Mouse (Mus musculus): ENCODE measurements around the gene Polrmt. TPM values are rescaled to one million over a fixed set of nuclear protein-coding genes. Genes with fewer than 3 reads are reported as not detected.

The Polrmt gene
- polyA plus RNA-seq, 1 experiment from 2014 or later = 31.8 TPM

DNA sequence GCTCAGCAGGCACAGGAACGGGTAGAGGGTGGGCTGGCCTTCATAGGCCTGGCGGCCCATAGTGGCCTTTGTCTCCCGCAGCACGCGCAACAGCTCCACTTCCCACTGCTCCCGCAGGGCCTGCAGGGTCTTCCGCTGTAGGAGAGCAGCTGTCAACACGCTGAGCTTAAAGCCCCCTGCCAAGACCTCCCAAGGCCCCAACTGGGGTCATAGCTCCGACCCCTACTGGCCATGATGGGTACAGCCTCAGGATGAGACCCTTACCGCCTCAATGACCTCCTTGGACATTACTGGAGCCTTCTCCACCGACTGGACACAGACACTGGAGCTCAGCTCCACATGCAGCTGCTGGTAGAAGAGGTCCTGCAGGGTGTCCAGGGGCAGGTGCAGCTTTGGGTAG lies 5.5 kb downstream of the Polrmt start:
- peaks cover 51% of the 10 kb centered on the region for H3K9me3 ChIP-seq (ENCODE audit: control insufficient read depth, low read depth, low read length)

DNA sequence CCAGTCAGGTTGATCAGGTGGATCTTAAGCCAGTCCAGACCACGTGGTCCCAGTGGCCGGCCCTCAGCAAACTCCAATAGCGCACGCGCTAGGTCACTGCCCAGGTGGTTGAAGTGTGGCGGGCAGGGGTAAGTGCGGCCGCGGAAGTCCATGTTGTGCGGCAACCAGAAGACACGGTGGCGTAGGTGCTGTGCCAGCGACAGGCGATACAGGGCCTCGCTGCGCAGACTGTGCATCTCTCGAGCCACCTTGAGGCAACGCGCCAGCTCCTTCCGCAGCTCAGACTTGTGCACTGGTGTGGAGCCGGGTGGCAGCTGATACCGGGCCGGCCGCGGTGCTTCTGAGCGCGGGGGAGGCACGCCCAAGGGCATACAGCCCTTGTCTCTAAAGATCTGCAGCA lies 7.1 kb downstream of the Polrmt start:
- Histone ChIP-seq H3K4me2 (replicated peaks; ENCODE audit: low read depth, low read length) (no peak overlapping the region), H3K27me3 (ENCODE audit: control insufficient read depth, insufficient read depth, low read length) (no peaks in the 10 kb centered on the region), H3K27ac (ENCODE audit: low read length) (no peak overlapping the region), H3K4me3 (ENCODE audit: low read depth, low read length) (no peak overlapping the region), H3K9ac (replicated peaks; ENCODE audit: low read depth, low read length) (no peak overlapping the region), H3K4me1 (ENCODE audit: control insufficient read depth, insufficient read depth, low read length) (no peaks in the 10 kb centered on the region), H3K9me3 (ENCODE audit: control insufficient read depth, low read depth, low read length) (peaks cover 59% of the 10 kb centered on the region), H3K36me3 (ENCODE audit: control insufficient read depth, insufficient read depth, low read length) (peaks cover 83% of the 10 kb centered on the region)
- ATAC-seq (ENCODE audit: insufficient number of reproducible peaks, insufficient read depth, low FRiP score, low read depth) = no peak
- 96% methylated on average over 28 of the region's 28 CpGs for WGBS

More for the DNA sequence above, 5.5 kb downstream of the Polrmt start:
- no peak overlapping the region for H3K27ac ChIP-seq (ENCODE audit: low read length)
- no peaks in the 10 kb centered on the region for H3K27me3 ChIP-seq (ENCODE audit: control insufficient read depth, insufficient read depth, low read length)
- ATAC-seq (ENCODE audit: insufficient number of reproducible peaks, insufficient read depth, low FRiP score, low read depth) = no peak
- H3K36me3 ChIP-seq (ENCODE audit: control insufficient read depth, insufficient read depth, low read length) = peaks cover 79% of the 10 kb centered on the region
- no peak overlapping the region for H3K4me3 ChIP-seq (ENCODE audit: low read depth, low read length)
- 80% methylated on average over 11 of the region's 11 CpGs for WGBS
- 0 out of 2 replicates have a peak, but pooled peaks cover 3% of the 10 kb centered on the region for H3K4me1 ChIP-seq (ENCODE audit: control insufficient read depth, insufficient read depth, low read length)
- H3K4me2 ChIP-seq (replicated peaks; ENCODE audit: low read depth, low read length) = no peak overlapping the region
- H3K9ac ChIP-seq (replicated peaks; ENCODE audit: low read depth, low read length) = no peak overlapping the region

DNA sequence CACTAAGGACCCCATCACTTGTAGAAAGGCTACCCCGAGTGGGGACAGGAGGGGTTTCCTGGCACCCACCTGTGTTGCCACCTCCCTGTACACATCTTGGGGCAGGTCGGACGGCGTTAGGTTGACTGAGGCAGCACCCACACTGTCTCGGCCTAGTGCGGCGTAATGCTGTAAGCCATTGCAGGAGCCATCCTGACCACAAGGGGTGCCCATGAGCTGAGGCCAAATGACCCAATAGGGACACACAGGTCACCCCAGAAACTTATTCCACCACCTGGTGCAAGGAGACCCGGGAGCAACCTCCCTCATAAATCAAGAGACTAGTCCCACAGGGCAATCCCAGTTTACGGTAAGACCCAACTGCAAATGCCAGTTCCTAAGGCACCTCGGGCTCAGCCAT lies 8.1 kb downstream of the Polrmt start:
- Histone ChIP-seq H3K4me1 (ENCODE audit: control insufficient read depth, insufficient read depth, low read length) (no peaks in the 10 kb centered on the region), H3K4me2 (replicated peaks; ENCODE audit: low read depth, low read length) (no peak overlapping the region), H3K4me3 (ENCODE audit: low read depth, low read length) (no peak overlapping the region), H3K27me3 (ENCODE audit: control insufficient read depth, insufficient read depth, low read length) (no peaks in the 10 kb centered on the region), H3K9me3 (ENCODE audit: control insufficient read depth, low read depth, low read length) (peaks cover 59% of the 10 kb centered on the region), H3K36me3 (ENCODE audit: control insufficient read depth, insufficient read depth, low read length) (peaks cover 73% of the 10 kb centered on the region), H3K27ac (ENCODE audit: low read length) (no peak overlapping the region), H3K9ac (replicated peaks; ENCODE audit: low read depth, low read length) (no peak overlapping the region)
- ATAC-seq (ENCODE audit: insufficient number of reproducible peaks, insufficient read depth, low FRiP score, low read depth) = no peak
- WGBS = 92% methylated on average over 10 of the region's 10 CpGs

DNA sequence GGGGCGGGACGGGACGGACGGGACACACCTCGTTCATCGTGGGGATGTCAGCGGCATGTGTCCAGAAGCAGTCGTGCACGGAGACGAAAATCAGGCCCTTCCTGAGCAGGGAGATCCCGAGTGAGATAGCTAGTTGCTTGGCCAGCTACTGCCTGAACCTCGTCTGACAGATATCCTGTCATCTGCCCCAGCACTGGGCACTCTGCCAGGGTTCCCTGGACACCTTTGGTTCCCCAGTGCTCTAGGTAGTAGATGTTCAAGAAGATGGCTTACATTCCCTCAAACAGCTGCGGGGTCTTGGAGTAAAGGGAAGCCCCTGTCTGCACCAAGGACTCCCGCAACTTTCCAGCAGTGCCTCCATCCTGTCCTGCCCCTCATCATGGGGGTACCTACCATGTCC lies 9.7 kb downstream of the Polrmt start:
- Histone ChIP-seq H3K27ac (ENCODE audit: low read length) (no peak overlapping the region), H3K9ac (replicated peaks; ENCODE audit: low read depth, low read length) (no peak overlapping the region), H3K36me3 (ENCODE audit: control insufficient read depth, insufficient read depth, low read length) (peaks cover 62% of the 10 kb centered on the region), H3K9me3 (ENCODE audit: control insufficient read depth, low read depth, low read length) (peaks cover 59% of the 10 kb centered on the region), H3K4me2 (replicated peaks; ENCODE audit: low read depth, low read length) (no peak overlapping the region), H3K27me3 (ENCODE audit: control insufficient read depth, insufficient read depth, low read length) (no peaks in the 10 kb centered on the region), H3K4me3 (ENCODE audit: low read depth, low read length) (no peak overlapping the region), H3K4me1 (ENCODE audit: control insufficient read depth, insufficient read depth, low read length) (no peaks in the 10 kb centered on the region)
- WGBS = 82% methylated on average over 14 of the region's 14 CpGs
- no peak for ATAC-seq (ENCODE audit: insufficient number of reproducible peaks, insufficient read depth, low FRiP score, low read depth)

DNA sequence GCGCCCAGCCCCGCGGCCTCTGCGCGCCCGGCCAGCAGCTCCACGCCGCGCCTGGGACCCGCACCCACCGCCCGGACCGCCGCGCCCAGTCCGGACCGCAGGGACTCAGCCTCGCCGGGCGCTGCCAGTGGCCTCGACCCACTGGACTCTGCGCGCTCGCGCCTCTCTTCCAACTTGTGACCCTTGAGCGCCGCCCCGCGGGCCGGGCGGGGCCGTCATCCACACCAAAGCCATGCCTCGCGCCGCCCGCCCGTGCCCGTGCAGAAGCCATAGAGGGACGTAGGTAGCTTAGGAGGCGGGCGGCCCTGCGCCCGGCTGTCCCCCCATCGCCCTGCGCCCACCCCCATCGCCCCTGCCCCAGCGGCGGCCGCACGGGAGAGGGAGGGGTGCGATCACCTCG lies 11.0 kb downstream of the Polrmt start:
- peaks cover 49% of the 10 kb centered on the region for H3K36me3 ChIP-seq (ENCODE audit: control insufficient read depth, insufficient read depth, low read length)
- no peak for ATAC-seq (ENCODE audit: insufficient number of reproducible peaks, insufficient read depth, low FRiP score, low read depth)
- H3K4me1 ChIP-seq (ENCODE audit: control insufficient read depth, insufficient read depth, low read length) = no peaks in the 10 kb centered on the region
- no peak overlapping the region for H3K9ac ChIP-seq (replicated peaks; ENCODE audit: low read depth, low read length)
- no peak overlapping the region for H3K4me3 ChIP-seq (ENCODE audit: low read depth, low read length)
- no peak overlapping the region for H3K4me2 ChIP-seq (replicated peaks; ENCODE audit: low read depth, low read length)
- no peak overlapping the region for H3K27ac ChIP-seq (ENCODE audit: low read length)
- peaks cover 52% of the 10 kb centered on the region for H3K9me3 ChIP-seq (ENCODE audit: control insufficient read depth, low read depth, low read length)
- no peaks in the 10 kb centered on the region for H3K27me3 ChIP-seq (ENCODE audit: control insufficient read depth, insufficient read depth, low read length)
- 31% methylated on average over 52 of the region's 52 CpGs for WGBS

DNA sequence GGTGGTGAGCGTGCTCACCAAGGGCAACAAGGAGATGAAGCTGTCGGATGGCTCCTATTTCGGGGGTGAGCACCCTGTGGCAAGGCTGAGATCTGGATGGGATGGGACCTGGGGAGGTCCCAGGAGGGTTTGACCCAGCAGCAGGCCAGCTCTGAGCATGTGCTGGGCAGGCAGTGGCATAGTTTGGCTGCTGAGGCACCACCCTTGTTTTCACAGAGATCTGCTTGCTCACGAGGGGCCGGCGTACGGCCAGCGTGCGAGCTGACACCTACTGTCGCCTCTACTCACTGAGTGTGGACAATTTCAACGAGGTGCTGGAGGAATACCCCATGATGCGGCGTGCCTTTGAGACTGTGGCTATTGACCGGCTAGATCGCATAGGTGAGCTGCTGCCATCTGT lies 12.5 kb downstream of the Polrmt start:
- no peak overlapping the region for H3K4me3 ChIP-seq (ENCODE audit: low read depth, low read length)
- H3K27me3 ChIP-seq (ENCODE audit: control insufficient read depth, insufficient read depth, low read length) = no peaks in the 10 kb centered on the region
- ATAC-seq (ENCODE audit: insufficient number of reproducible peaks, insufficient read depth, low FRiP score, low read depth) = no peak
- 95% methylated on average over 15 of the region's 15 CpGs for WGBS
- H3K4me1 ChIP-seq (ENCODE audit: control insufficient read depth, insufficient read depth, low read length) = no peaks in the 10 kb centered on the region
- peaks cover 34% of the 10 kb centered on the region for H3K36me3 ChIP-seq (ENCODE audit: control insufficient read depth, insufficient read depth, low read length)
- H3K4me2 ChIP-seq (replicated peaks; ENCODE audit: low read depth, low read length) = no peak overlapping the region
- no peak overlapping the region for H3K9ac ChIP-seq (replicated peaks; ENCODE audit: low read depth, low read length)
- no peak overlapping the region for H3K27ac ChIP-seq (ENCODE audit: low read length)
- H3K9me3 ChIP-seq (ENCODE audit: control insufficient read depth, low read depth, low read length) = peaks cover 37% of the 10 kb centered on the region

DNA sequence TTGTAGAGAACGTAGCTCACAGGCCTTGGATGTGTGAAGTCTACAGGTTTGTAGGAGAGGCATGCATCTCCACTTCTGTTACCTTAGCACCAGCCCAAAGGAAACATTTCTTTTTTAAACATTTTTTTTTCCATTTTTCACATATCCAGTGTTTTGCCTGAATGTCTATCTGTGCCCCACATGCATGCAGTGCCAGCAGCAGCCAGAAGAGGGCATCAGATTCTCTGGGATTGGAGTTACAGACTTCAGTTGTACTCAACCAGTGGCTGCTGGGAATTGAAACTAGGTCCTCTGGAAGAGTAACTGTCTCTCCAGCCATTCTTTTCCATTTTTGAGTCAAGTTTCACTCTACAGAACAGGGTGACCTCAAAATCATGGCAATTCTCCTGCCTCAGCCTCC lies 13.9 kb downstream of the Polrmt start:
- WGBS = 94% methylated on average over 1 of the region's 1 CpGs
- ATAC-seq (ENCODE audit: insufficient number of reproducible peaks, insufficient read depth, low FRiP score, low read depth) = no peak
- Histone ChIP-seq H3K4me3 (ENCODE audit: low read depth, low read length) (no peak overlapping the region), H3K9me3 (ENCODE audit: control insufficient read depth, low read depth, low read length) (peaks cover 24% of the 10 kb centered on the region), H3K27me3 (ENCODE audit: control insufficient read depth, insufficient read depth, low read length) (no peaks in the 10 kb centered on the region), H3K9ac (replicated peaks; ENCODE audit: low read depth, low read length) (no peak overlapping the region), H3K4me1 (ENCODE audit: control insufficient read depth, insufficient read depth, low read length) (no peaks in the 10 kb centered on the region), H3K27ac (ENCODE audit: low read length) (no peak overlapping the region), H3K4me2 (replicated peaks; ENCODE audit: low read depth, low read length) (no peak overlapping the region), H3K36me3 (ENCODE audit: control insufficient read depth, insufficient read depth, low read length) (peaks cover 20% of the 10 kb centered on the region)

DNA sequence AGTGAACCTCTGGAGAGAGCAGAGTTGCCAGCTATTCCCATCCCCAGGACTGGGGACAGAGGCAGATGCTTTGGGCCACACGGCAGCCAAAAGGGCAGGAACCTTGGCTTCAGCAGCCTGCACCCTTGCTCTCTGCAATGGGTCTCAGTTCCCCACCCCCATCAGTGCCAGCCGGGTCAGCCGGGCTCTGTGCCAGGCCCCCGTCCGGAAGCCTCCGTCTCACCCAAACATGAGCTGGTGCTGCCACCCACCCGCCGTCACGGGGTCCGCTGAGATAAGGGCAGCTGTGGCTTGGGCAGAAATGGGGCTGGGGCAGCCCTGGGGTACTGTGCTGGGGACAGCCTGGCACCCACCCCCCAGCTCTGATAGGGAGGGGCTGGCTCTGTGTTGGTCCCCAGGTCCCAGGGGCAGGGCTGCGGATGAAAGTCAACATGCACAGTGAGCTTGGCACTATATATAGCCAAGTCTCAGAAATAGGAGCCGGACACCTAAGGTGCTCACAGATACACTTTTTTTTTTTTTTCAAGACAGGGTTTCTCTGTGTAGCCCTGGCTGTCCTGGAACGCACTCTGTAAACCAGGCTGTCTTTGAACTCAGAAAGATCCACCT lies 16.9 kb downstream of the Polrmt start:
- Histone ChIP-seq H3K4me2 (replicated peaks; ENCODE audit: low read depth, low read length) (no peak overlapping the region), H3K27me3 (ENCODE audit: control insufficient read depth, insufficient read depth, low read length) (no peaks in the 10 kb centered on the region), H3K9ac (replicated peaks; ENCODE audit: low read depth, low read length) (no peak overlapping the region), H3K4me1 (ENCODE audit: control insufficient read depth, insufficient read depth, low read length) (no peaks in the 10 kb centered on the region), H3K9me3 (ENCODE audit: control insufficient read depth, low read depth, low read length) (no peaks in the 10 kb centered on the region), H3K27ac (ENCODE audit: low read length) (no peak overlapping the region), H3K4me3 (ENCODE audit: low read depth, low read length) (no peak overlapping the region), H3K36me3 (ENCODE audit: control insufficient read depth, insufficient read depth, low read length) (no peaks in the 10 kb centered on the region; the same call in 1 of the 2 replicates)
- ATAC-seq (ENCODE audit: insufficient number of reproducible peaks, insufficient read depth, low FRiP score, low read depth) = no peak
- WGBS = 78% methylated on average over 13 of the region's 13 CpGs
